Comparison of ENCODE assay signal across 20 mouse cellular contexts in the genomic region with DNA sequence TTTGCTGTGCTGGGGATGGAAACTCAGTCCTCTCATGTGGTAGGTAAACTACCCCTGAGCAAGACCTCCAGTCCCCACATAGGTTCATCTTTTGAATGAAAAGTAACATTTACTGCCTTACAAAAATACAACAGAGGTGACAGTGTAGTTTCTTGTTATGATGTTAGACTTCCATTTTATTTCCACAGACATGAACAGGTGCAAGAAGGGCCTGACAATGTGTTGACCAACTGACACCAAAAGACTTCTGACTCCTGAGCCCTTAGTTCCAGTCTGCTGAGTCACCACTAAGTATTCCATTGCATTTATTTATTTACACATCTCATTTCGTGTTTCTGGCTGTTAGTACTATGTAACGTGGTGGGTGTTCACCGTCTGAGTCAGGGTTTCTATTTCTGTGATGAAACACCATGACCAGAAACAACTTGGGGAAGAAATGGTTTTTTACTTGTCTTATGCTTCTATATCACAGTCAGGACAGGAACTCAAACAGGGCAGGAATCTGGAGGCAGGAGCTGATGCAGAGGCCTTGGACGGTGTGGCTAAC. TPM values are rescaled to one million over a fixed set of nuclear protein-coding genes. Genes with fewer than 3 reads are reported as not detected.
DNase-seq lines count a peak whose midpoint lies in the region; ATAC-seq lines count a peak whose summit lies in the region.
"Had no signal": no experiment of that assay in that cellular context is flagged by ENCODE, and none has a peak within 500 bp of the region (broad histone marks: within the 10 kb centered on the region; RNA-seq: fewer than 3 reads in every experiment).

No protein-coding gene starts in this region.

- no peak overlapping the region for H3K4me2 ChIP-seq in intestine, embryonic 15.5 days (replicated peaks)
- H3K4me2 ChIP-seq: heart, embryonic 12.5 days; hindbrain, embryonic 14.5 days had no signal

- H3K4me1 ChIP-seq in heart, embryonic 10.5 days: no peaks in the 10 kb centered on the region
- H3K4me1 ChIP-seq in intestine, embryonic 15.5 days (replicated peaks): no peaks in the 10 kb centered on the region
- H3K4me1 ChIP-seq: forebrain, embryonic 10.5 days; heart, embryonic 12.5 days; hindbrain, embryonic 10.5 days had no signal

- ATAC-seq in intestine, embryonic 15.5 days: no peak
- ATAC-seq: forebrain, embryonic 14.5 days; intestine, postnatal 0 days had no signal

- H3K9me3 ChIP-seq in heart, embryonic 10.5 days: no peaks in the 10 kb centered on the region
- H3K9me3 ChIP-seq in intestine, embryonic 15.5 days: no peaks in the 10 kb centered on the region
- H3K9me3 ChIP-seq: forebrain, embryonic 10.5 days; heart, embryonic 12.5 days; hindbrain, embryonic 10.5 days had no signal

- no peaks in the 10 kb centered on the region for H3K27me3 ChIP-seq in heart, embryonic 10.5 days (ENCODE audit: insufficient read depth, poor library complexity, severe bottlenecking)
- H3K27me3 ChIP-seq in intestine, embryonic 15.5 days (replicated peaks): no peaks in the 10 kb centered on the region
- H3K27me3 ChIP-seq: CH12.LX; heart, embryonic 12.5 days had no signal

- no peak overlapping the region for H3K4me3 ChIP-seq in heart, embryonic 10.5 days
- H3K4me3 ChIP-seq in intestine, embryonic 15.5 days (replicated peaks): no peak overlapping the region
- H3K4me3 ChIP-seq: forebrain, embryonic 10.5 days; heart, adult 2 months; heart, embryonic 12.5 days; hindbrain, embryonic 10.5 days had no signal

- no peak overlapping the region for H3K27ac ChIP-seq in heart, embryonic 10.5 days
- H3K27ac ChIP-seq in intestine, embryonic 15.5 days: no peak overlapping the region
- H3K27ac ChIP-seq: forebrain, embryonic 10.5 days; heart, adult 2 months; hindbrain, embryonic 10.5 days; hindbrain, embryonic 14.5 days had no signal

- H3K36me3 ChIP-seq in heart, embryonic 10.5 days: peaks cover 22% of the 10 kb centered on the region
- H3K36me3 ChIP-seq in intestine, embryonic 15.5 days: no peaks in the 10 kb centered on the region

- 76% methylated on average over 4 of the region's 4 CpGs for WGBS in heart, embryonic 10.5 days
- 63% methylated on average over 4 of the region's 4 CpGs for WGBS in intestine, embryonic 15.5 days

- H3K9ac ChIP-seq in intestine, embryonic 15.5 days: no peak overlapping the region
- H3K9ac ChIP-seq: heart, embryonic 12.5 days; hindbrain, embryonic 14.5 days had no signal

- DNase-seq in heart, adult 11 months: peak; percentile 50
- no peak for DNase-seq in heart, embryonic 10.5 days (ENCODE audit: low spot score)
- DNase-seq in 3T3-L1 (ENCODE audit: low read depth, low spot score): peak; percentile 59
- DNase-seq in NIH3T3 (ENCODE audit: low read depth): peak; percentile 57
- DNase-seq in telencephalon, adult 2 months (ENCODE audit: low read depth, low spot score): peak; percentile 19
- no peak for DNase-seq in ovary, postnatal 10 days (ENCODE audit: low spot score)
- DNase-seq: adrenal gland, adult 2 months; adrenal gland, postnatal 25 days; cerebellum, adult 2 months; cerebellum, postnatal 10 days; gastrocnemius, postnatal 10 days; heart, adult 2 months had no signal

RNA-seq across cellular contexts. Expression of gene Tmem184c, which starts 49.1 kb away (rescaled TPM):
- 28.8 and 29.8 TPM in 2 replicates for polyA plus RNA-seq in heart, embryonic 10.5 days (2016; fragmentation: Nextera tagmentation; extraction: Ambion mirVana)
- polyA plus RNA-seq in intestine, embryonic 15.5 days (2015; fragmentation: Nextera tagmentation; extraction: Ambion mirVana): 21.2 and 27.9 TPM in 2 replicates

Comparison
In these comparisons a context has a peak if more than half of its experiments do, and no peak if none do; other contexts are left out.
1. DNase-seq: peak in heart, adult 11 months (single experiment), 3T3-L1 (single experiment), NIH3T3 (single experiment) and telencephalon, adult 2 months (single experiment); none in heart, embryonic 10.5 days (single experiment) and ovary, postnatal 10 days (single experiment).